Mouse (Mus musculus): ENCODE results near the gene P3h3.
"Not testable (repeated sequence)": the region's sequence is repeated elsewhere in the genome, so short reads cannot be mapped to it uniquely, and the experiment has no call there.

P3h3 gene

DNA sequence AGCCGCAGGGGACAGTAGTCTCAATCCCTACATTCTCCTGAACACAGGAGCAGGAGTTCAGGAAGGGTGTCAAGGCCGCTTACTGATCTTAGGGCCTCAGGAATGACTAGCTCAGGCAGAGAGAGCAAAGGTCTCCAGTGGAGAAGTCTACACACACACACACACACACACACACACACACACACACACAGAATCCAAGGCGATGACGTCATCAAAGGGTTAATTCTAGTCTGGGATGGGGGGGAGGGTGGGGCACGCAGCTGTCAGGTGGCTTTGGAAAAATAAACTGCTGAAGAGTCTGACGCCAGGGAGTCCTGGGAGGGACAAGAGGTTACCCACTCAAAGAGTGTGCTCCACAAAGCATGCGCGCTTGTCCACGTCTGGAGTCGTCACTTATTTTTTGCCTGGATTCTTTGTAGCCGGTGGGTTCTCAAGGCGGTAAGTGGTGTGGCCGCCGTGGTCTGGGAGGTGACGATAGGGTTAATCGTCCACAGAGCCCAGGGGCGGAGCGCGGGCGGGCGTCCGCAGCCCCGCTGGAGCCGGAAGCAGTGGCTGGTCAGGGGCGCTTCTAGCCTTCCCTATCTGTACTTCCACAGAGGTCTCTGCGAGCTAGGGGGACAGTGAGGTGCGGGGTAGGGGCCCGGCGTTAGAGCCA, 49.1 kb downstream of the P3h3 start, which contains the start of gene Spsb2:
Gene Spsb2 (plus strand): TSS at position 304 of the 655 bp plus-strand sequence.
- DNase-seq, result peak; percentile 55 to 64

DNA sequence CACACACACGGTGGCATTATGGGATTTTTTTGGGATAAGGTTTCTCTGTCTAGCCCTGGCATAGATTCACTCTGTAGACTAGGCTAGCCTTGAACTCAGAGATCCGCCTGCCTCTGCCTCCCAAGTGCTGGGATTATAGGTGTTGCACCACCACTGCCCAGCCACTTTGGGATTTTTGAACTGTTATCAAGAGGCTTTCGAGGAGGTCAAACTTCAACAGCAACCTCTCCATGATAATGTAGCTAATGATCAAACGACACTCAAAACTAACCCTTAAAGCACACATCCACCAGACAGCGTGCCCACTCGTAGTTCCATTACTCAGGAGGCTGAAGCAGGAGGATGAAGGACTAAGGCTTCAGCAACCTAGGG, 49.6 kb downstream of the P3h3 start:
- no peak for DNase-seq

DNA sequence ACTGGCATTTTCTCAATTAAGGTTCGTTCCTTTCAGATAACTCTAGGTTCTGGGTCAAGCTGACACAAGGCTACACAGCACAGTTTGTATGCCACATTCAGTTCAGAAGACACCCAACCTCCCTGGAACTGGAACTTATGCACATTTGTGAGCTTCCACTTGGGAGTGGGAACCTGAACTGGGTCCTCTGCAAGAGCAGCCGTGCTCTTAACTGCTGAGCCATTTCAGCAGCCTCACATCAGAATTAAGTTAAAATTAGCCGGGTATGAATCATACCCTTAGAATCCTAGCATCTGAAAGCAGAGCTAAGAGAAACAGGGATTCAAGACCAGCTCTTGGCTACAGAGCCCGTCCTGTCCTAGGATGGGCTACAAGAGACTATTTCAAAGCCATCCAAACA, 50.2 kb downstream of the P3h3 start:
- DNase-seq, result no peak

DNA sequence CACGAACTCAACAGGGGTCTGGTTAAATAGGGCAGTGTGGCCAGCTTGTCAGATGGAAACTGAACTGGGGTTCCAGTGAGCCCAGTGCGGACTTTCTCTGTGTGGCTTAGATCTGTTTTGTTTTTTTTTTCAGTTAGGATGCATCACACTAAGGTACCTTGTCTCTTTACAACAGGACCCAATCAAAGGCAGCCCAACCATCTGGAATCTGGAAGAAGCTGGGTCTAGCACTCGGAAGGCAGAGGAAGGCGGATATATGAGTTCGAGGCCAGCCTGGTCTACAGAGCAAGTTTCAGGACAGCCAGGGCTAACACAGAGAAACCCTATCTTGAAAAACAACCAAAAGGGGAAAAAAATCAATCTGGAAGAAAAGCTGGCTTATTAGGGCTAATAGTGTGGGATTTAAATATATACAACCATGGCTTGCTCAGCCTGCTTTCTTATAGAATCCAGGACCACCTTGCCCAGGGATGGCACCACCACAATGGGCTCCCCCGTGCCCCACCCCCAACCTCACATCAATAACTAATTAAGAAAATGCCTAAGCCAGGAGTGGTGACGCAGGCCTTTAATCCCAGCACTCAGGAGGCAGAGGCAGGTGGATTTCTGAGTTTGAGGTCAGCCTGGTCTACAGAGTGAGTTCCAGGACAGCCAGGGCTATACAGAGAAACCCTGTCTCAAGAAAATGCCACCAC, 51.0 kb downstream of the P3h3 start:
- no peak for DNase-seq

DNA sequence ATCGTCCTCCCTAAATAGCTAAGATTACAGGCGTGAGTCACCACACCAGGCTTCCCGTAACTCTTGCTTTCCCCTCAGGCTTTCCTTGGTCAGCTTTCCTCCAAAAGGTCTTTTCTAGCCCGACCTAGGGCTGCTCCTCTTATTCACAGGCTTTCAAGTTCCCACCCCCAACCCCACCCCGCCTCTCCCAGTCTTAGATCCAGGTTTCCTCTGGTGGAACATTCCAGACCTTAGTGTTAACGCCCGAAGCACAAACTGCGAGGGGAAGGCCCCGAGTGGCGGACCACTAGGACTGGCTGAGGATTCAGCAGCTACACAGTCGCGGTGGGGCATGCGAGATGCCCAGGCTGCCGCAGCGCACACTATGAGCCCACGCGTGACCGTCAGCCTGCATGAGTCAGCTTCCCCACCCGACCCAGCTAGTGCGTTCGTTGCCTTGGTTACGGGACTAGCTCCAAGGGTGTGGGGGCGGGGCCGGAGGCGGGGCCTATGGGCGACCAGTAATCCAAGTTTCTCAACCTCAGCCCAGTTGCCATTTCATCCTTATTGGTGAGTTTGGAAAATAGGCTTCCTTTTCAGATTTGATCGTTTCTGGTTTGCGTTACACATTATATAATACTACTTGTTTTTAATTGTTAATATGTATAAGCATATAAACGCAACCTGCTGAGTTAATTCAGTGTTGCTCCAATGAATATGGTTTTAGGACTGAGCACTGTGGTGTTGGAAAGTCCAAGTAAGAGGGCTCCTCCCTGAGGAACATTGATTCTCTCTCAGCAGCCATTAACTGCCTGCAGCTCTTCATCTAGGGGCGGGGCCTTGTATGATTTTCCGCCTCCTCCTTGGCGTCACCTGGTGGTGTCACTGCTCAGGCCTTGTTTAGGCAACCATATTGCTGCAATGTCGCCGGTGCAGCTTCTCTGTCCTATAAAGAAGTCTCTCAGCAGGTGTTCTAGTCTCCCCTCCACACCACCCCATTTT, 51.9 kb downstream of the P3h3 start:
- DNase-seq, result peak; percentile 72 to 78

DNA sequence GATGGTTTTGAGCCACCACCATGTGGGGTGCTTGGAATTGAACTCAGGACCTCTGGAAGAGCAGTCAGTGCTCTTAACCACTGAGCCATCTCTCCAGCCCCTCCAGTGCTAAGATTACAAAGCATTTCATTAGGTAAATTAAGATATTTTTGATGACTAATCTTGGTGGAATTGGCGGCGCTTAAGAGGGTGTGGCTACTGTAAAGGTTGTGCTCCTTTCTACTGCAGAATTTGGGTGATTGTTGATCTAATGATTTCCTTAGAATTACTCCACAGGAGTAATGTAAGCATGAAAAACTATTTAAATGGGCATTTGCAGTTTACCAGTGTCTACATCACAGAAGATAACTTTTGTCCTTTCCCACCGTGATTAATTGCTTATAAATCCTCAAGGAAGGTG, 53.2 kb downstream of the P3h3 start:
- DNase-seq, result no peak

DNA sequence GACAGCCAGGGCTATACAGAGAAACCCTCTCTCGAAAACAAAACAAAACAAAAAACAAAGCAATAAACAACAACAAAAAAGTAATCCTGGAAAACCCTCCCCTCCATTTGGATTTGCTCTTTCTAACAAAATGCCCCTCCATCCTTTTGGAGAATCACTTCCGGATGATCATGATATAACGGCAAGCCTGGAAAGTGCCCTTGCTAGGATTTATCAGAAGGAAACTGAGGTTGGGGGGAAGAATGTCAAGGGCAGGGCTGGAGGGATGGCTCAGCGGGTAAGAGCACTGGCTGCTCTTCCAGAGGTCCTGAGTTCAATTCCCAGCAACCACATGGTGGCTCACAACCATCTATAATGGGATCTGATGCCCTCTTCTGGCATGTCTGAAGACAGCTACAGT, 53.9 kb downstream of the P3h3 start:
- not testable (repeated sequence) for DNase-seq

DNA sequence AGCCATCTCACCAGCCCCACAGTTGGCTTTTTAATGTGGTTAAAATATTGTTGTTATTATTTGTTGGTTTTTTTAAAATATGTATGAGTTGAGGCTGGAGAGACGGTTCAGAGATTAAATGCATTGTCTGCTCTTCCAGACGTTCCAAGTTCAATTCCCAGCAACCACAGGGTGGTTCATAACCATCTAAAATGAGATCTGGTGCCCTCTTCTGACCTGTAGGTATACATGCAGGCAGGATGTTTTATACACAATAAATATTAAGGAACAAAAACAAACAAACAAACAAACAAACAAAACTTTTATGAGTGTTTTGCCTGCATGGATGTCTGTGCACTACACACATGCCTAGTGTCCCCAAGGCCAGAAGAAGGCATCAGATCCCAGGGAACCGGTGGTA, 54.5 kb downstream of the P3h3 start:
- no peak for DNase-seq

DNA sequence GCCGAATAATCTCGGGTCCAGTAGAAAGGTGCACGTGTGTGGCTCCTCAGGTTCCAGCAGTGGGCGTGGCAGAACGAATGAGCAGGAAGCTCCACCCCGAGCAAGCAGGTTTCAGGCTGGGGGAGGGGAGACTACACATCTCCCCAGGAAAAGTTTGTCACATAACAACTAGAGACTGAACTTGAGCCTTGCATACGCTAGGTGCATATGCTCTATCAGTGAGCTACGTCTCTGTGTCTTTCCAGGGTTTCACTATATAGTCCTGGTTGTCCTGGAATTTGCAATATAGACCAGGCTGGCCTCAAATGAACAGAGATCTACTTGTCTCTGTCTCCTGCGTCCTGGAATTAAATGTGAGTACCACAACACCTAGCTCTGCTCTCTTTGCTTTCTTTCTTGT, 55.2 kb downstream of the P3h3 start:
- DNase-seq, result not testable (repeated sequence)

DNA sequence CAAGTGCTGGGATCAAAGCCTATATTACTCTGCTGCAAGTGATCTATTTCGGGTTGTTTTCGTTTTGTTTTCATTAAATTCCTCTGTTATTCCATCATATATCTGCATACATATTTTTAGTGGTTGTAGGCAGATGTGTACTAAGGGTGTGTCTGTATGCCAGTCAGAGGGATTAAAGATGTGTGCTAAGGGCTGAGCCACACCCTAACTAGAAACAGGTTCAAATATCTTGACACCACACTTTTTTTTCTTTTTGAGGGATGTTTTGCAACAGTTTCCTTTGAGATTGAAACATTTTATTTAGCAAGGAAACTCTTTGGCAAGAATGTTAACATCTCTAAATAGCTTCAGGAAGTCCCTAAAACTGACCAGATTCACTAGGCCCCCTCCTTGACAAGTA, 61.4 kb downstream of the P3h3 start:
- no peak for DNase-seq

DNA sequence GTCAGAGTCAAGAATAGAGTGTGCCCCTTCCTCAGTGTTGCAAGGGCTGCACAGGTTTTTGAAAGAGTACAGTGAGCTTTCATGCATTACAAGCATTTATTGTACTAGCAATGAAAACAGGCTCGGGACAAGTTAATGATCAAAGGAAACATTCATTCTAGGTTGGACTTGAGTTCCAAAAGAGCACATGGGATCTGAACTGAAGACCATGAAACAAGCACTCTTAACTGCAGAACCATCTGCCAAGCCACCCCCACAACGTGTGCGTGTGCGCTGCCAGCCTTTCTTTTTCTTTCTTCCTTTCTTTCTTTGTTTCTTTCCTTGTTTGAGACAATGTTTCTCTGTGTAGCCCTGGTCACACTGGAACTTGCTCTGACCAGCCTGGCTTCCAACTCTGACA, 61.8 kb downstream of the P3h3 start:
- no peak for DNase-seq

DNA sequence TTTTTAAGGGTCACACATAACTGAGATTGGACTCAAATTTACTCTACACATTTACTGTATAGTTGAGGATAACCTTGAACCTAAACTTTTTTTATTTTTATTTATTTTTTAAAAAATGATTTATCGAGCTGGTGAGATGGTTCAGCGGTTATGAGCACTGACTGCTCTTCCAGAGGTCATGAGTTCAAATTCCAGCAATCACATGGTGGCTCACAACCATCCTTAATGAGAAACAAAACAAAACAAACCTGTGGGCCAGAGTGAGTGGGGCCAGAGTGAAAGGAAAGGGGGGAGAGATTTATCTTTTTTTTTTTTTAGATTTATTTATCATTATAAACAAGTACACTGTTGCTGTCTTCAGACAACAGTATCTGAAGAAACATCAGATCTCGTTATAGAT, 65.6 kb downstream of the P3h3 start:
- DNase-seq, result no peak

Measured in spleen, adult 18-20 months (tissue).